22 mouse cellular contexts compared by ENCODE assay signal in genomic region chr13:25899871-25900270, GRCm38 (mm10).
DNase-seq lines count a peak whose midpoint lies in the region; ATAC-seq lines count a peak whose summit lies in the region.
"Had no signal": no experiment of that assay in that cellular context is flagged by ENCODE, and none has a peak within 500 bp of the region (broad histone marks: within the 10 kb centered on the region; RNA-seq: fewer than 3 reads in every experiment).

No protein-coding gene starts in this region.

- peaks cover 6% of the 10 kb centered on the region; the same call in 1 of the 2 replicates for H3K4me1 ChIP-seq in forebrain, embryonic 15.5 days
- peaks cover 3% of the 10 kb centered on the region; the same call in 1 of the 2 replicates for H3K4me1 ChIP-seq in forebrain, embryonic 13.5 days
- H3K4me1 ChIP-seq in midbrain, embryonic 15.5 days, result peaks cover 3% of the 10 kb centered on the region
- H3K4me1 ChIP-seq in midbrain, embryonic 13.5 days (replicated peaks), result peaks cover 7% of the 10 kb centered on the region; the same call in 1 of the 2 replicates
- H3K4me1 ChIP-seq: heart, embryonic 10.5 days; intestine, embryonic 15.5 days; limb, embryonic 13.5 days; liver, embryonic 12.5 days had no signal

- 63% methylated on average over 5 of the region's 5 CpGs for WGBS in forebrain, embryonic 15.5 days
- 80% methylated on average over 5 of the region's 5 CpGs for WGBS in forebrain, embryonic 13.5 days
- WGBS in midbrain, embryonic 15.5 days, result 66% methylated on average over 5 of the region's 5 CpGs
- 75% methylated on average over 5 of the region's 5 CpGs for WGBS in midbrain, embryonic 13.5 days

- no peak overlapping the region for H3K4me3 ChIP-seq in forebrain, embryonic 15.5 days
- no peak overlapping the region for H3K4me3 ChIP-seq in forebrain, embryonic 13.5 days
- no peak overlapping the region for H3K4me3 ChIP-seq in midbrain, embryonic 15.5 days
- no peak overlapping the region for H3K4me3 ChIP-seq in midbrain, embryonic 13.5 days (replicated peaks)
- H3K4me3 ChIP-seq: gastrocnemius, adult 2 months; heart, embryonic 10.5 days; intestine, embryonic 15.5 days; limb, embryonic 13.5 days; liver, embryonic 12.5 days had no signal

- peak; percentile 5 to 10 for DNase-seq in left cerebral cortex, adult 18-20 months (ENCODE audit: low spot score in 2 of 2)
- DNase-seq in left cerebral cortex, postnatal 36 days (ENCODE audit: low spot score in 2 of 2), result no peak
- peak; percentile 3 to 18 for DNase-seq in frontal cortex, postnatal 36 days (ENCODE audit: low spot score in 2 of 2)
- DNase-seq in kidney, postnatal 25 days, result no peak
- DNase-seq: adrenal gland, postnatal 10 days; cerebellum, adult 9-10 months; gastrocnemius, adult 2 months; heart, postnatal 4 days; kidney, adult 8-10 months; kidney, postnatal 10 days; lung, adult 18-20 months; lung, postnatal 14 days; spleen, adult 18-20 months had no signal

- no peaks in the 10 kb centered on the region for H3K27me3 ChIP-seq in forebrain, embryonic 15.5 days
- H3K27me3 ChIP-seq in forebrain, embryonic 13.5 days, result no peaks in the 10 kb centered on the region
- H3K27me3 ChIP-seq in midbrain, embryonic 15.5 days (replicated peaks), result no peaks in the 10 kb centered on the region
- H3K27me3 ChIP-seq in midbrain, embryonic 13.5 days, result no peaks in the 10 kb centered on the region
- H3K27me3 ChIP-seq: intestine, embryonic 15.5 days; limb, embryonic 13.5 days; liver, embryonic 12.5 days had no signal

- intact Hi-C loops in left cerebral cortex, postnatal 36 days (cut with DNase I), result no loop called here

- no peak overlapping the region for H3K9ac ChIP-seq in forebrain, embryonic 15.5 days (replicated peaks)
- H3K9ac ChIP-seq in forebrain, embryonic 13.5 days, result no peak overlapping the region
- no peak overlapping the region for H3K9ac ChIP-seq in midbrain, embryonic 15.5 days
- no peak overlapping the region for H3K9ac ChIP-seq in midbrain, embryonic 13.5 days (replicated peaks)
- H3K9ac ChIP-seq: intestine, embryonic 15.5 days; limb, embryonic 13.5 days; liver, embryonic 12.5 days had no signal

- ATAC-seq in forebrain, embryonic 15.5 days (replicated peaks), result 0 out of 2 replicates have a peak, but pooled peaks have one; percentile 16
- no peak for ATAC-seq in forebrain, embryonic 13.5 days
- no peak for ATAC-seq in midbrain, embryonic 15.5 days (replicated peaks)
- ATAC-seq in midbrain, embryonic 13.5 days, result no peak
- ATAC-seq: hindbrain, embryonic 16.5 days; intestine, embryonic 15.5 days; liver, embryonic 12.5 days had no signal

- no peaks in the 10 kb centered on the region for H3K9me3 ChIP-seq in forebrain, embryonic 15.5 days
- no peaks in the 10 kb centered on the region for H3K9me3 ChIP-seq in forebrain, embryonic 13.5 days (replicated peaks)
- H3K9me3 ChIP-seq in midbrain, embryonic 15.5 days, result no peaks in the 10 kb centered on the region
- no peaks in the 10 kb centered on the region for H3K9me3 ChIP-seq in midbrain, embryonic 13.5 days
- H3K9me3 ChIP-seq: heart, embryonic 10.5 days; intestine, embryonic 15.5 days; limb, embryonic 13.5 days; liver, embryonic 12.5 days had no signal

- H3K36me3 ChIP-seq in forebrain, embryonic 15.5 days, result no peaks in the 10 kb centered on the region
- no peaks in the 10 kb centered on the region for H3K36me3 ChIP-seq in forebrain, embryonic 13.5 days (ENCODE audit: poor library complexity, severe bottlenecking)
- H3K36me3 ChIP-seq in midbrain, embryonic 15.5 days (replicated peaks), result no peaks in the 10 kb centered on the region
- no peaks in the 10 kb centered on the region for H3K36me3 ChIP-seq in midbrain, embryonic 13.5 days
- H3K36me3 ChIP-seq: heart, embryonic 10.5 days; intestine, embryonic 15.5 days; limb, embryonic 13.5 days; liver, embryonic 12.5 days had no signal

- no peak overlapping the region for H3K4me2 ChIP-seq in forebrain, embryonic 15.5 days (replicated peaks)
- H3K4me2 ChIP-seq in forebrain, embryonic 13.5 days, result no peak overlapping the region
- 0 out of 2 replicates have a peak overlapping the region, but pooled peaks have one; percentile 15 for H3K4me2 ChIP-seq in midbrain, embryonic 15.5 days
- no peak overlapping the region for H3K4me2 ChIP-seq in midbrain, embryonic 13.5 days (replicated peaks)
- H3K4me2 ChIP-seq: intestine, embryonic 15.5 days; limb, embryonic 13.5 days; liver, embryonic 12.5 days had no signal

- peak overlapping the region; percentile 73 for H3K27ac ChIP-seq in forebrain, embryonic 15.5 days (replicated peaks)
- H3K27ac ChIP-seq in forebrain, embryonic 13.5 days, result no peak overlapping the region
- H3K27ac ChIP-seq in midbrain, embryonic 15.5 days, result peak overlapping the region; percentile 54; the same call in 1 of the 2 replicates
- H3K27ac ChIP-seq in midbrain, embryonic 13.5 days, result no peak overlapping the region
- H3K27ac ChIP-seq: gastrocnemius, adult 2 months; heart, embryonic 10.5 days; intestine, embryonic 15.5 days; limb, embryonic 13.5 days; liver, embryonic 12.5 days had no signal

Comparison
In these comparisons a context has a peak if more than half of its experiments do, and no peak if none do; other contexts are left out.
1. H3K27ac ChIP-seq: peak in forebrain, embryonic 15.5 days (single experiment) and midbrain, embryonic 15.5 days (single experiment); none in forebrain, embryonic 13.5 days (single experiment) and midbrain, embryonic 13.5 days (single experiment).
2. DNase-seq: peak in left cerebral cortex, adult 18-20 months (2 of 2) and frontal cortex, postnatal 36 days (2 of 2); none in left cerebral cortex, postnatal 36 days (0 of 2) and kidney, postnatal 25 days (0 of 2).